Mouse (Mus musculus): Measurements from ENCODE around the gene Phldb1. TPM values are rescaled to one million over a fixed set of nuclear protein-coding genes. Genes with fewer than 3 reads are reported as not detected.

The Phldb1 gene
- total RNA-seq, 2 experiments from 2014 or later = 62.0 to 75.6 TPM

DNA sequence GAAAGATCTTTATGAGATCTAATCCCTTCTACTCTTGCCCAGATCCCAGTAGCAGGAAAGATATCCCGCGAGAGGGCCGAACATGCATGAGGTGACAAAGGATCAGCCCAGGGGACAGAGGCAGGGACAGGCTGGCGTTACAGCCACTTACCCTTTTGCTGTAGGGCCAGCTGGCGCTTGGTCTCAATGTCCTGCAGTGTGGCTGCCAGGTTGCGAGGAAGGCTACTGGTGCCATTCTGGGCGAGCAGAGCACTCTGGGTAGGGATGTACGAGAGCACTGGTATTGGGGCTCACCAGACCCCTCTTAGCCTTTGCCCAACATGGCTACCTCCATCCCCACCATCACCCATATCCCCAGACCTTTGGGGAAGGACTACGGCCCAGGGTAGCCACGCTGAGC, 35.8 kb downstream of the Phldb1 start:
- H3K4me3 ChIP-seq = no peak overlapping the region
- DNase-seq (ENCODE audit: extremely low spot score in 1 of 2, low spot score in 2 of 2) = no peak
- intact Hi-C loops (cut with DNase I) = no loop called here
- no peak for TF ChIP-seq CTCF (IDR thresholded peaks at IDR 0.05)
- no peak overlapping the region for H3K27ac ChIP-seq

DNA sequence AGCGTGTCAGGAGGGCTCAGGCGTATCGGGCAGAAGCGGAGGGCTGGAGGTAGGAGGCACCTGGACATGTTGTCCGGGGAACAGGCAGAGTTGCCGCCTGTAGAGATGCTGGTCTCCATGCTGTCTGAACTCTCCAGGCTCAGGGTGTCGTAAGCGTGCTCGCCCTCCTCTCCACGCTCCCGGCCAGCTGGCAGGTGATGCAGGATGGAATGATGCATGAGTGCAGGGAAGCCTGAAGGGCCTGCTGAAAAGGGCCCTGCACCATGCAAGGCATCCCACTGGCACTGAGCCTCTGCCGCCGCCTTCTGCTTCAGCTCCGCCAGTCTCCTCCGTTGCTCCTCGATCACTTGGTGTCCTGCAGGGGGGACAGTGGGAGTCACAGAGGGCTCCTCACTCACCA, 37.1 kb downstream of the Phldb1 start:
- no peak overlapping the region for H3K4me3 ChIP-seq
- no peak for DNase-seq (ENCODE audit: extremely low spot score in 1 of 2, low spot score in 2 of 2)
- H3K27ac ChIP-seq = no peak overlapping the region
- no peak for TF ChIP-seq CTCF (IDR thresholded peaks at IDR 0.05)
- intact Hi-C loops (cut with DNase I) = no loop called here

DNA sequence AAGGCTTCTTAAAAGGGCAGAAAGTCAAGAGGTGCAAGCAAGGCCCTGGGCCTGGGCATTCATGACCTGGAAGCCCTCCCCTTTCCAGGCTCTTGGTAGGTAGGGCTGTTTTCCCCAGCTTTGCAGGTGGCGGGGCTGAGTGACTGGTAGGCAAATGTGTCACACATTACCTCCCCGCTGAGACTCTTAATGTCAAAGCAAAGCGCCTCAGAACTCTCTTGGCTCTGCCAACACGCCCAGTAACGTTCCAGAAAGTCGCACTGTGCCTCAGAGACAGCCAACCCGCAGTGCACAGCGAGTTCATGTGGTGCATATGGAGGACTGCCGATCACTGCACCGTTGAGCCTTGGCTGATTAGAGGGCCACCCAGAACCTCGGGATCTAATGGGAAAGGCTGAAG, 41.9 kb downstream of the Phldb1 start:
- no peak for TF ChIP-seq CTCF (IDR thresholded peaks at IDR 0.05)
- DNase-seq (ENCODE audit: extremely low spot score in 1 of 2, low spot score in 2 of 2) = peak in 1 of 2 experiments; percentile 10
- intact Hi-C loops (cut with DNase I) = loop anchor here (5.0 kb wide), 1 partner anchor 39 kb away; no protein-coding TSS in a partner anchor
- no peak overlapping the region for H3K27ac ChIP-seq
- H3K4me3 ChIP-seq = no peak overlapping the region

DNA sequence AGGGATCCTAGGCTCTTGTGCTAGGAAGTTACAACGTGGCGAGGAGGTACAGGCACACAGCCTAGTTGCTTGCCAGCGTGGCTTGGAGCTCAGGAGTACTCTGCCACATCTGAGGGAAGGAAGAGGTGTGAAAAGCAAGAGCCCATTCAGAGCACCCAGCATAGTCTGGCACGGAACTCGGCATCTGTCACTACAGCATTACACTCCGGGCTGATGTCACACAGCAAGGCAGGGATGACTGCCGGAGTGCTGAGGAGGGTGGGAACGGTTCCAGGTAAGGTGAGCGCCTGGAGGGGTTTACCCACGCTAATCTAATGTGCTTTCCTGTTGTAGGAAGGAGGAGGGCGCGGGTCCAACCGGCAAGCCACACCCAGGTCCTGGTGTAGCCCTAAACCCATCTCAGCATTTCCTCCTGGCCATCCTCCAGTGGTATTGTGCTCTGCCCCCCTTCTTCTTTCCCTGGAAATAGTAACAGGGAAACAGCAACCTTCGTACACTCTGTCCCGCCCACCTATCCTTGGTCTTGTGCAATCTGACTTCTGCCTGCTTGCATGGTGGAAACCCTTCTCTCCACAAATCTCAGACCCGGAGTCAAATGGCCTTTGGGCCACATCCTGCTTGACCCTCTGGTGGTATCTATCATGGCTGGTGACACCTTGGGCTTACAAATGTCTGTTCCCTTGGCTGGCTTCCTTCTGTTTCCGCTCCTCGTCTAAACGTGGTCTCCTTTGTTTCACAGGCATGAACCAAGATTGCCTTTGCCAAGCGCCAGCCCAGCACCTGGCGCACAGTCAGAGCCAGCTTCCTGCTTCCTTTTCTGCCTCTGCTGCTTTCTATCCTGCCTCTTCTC, 43.1 kb downstream of the Phldb1 start:
- TF ChIP-seq CTCF (IDR thresholded peaks at IDR 0.05) = no peak
- no peak overlapping the region for H3K4me3 ChIP-seq
- H3K27ac ChIP-seq = 0 out of 2 replicates have a peak overlapping the region, but pooled peaks have one; percentile 9
- DNase-seq (ENCODE audit: extremely low spot score in 1 of 2, low spot score in 2 of 2) = peak; percentile 69
- intact Hi-C loops (cut with DNase I) = loop anchor here (5.0 kb wide), 1 partner anchor 40 kb away; no protein-coding TSS in a partner anchor

DNA sequence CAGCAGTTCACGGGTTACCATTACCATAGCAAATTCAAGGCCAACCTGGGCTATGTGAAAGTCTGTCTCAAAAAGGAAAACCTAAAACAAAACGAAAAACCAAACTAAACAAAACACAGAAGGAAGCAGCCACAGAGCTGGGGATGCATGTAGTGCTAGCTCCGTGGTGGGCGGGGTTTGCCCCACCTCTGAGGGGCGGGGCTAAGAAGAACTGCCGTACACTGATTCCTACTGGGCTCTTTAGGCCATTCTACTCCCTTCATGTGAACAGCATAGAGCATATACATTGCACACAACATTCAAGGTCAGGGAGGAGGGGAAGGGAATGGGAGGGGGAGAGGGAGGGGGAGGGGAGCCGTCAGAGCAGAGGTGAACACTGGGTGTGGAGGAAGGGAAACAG, 44.4 kb downstream of the Phldb1 start:
- DNase-seq (ENCODE audit: extremely low spot score in 1 of 2, low spot score in 2 of 2) = no peak
- TF ChIP-seq CTCF (IDR thresholded peaks at IDR 0.05) = no peak
- no peak overlapping the region for H3K4me3 ChIP-seq
- H3K27ac ChIP-seq = no peak overlapping the region
- intact Hi-C loops (cut with DNase I) = loop anchor here (5.0 kb wide), 1 partner anchor 42 kb away; no protein-coding TSS in a partner anchor

DNA sequence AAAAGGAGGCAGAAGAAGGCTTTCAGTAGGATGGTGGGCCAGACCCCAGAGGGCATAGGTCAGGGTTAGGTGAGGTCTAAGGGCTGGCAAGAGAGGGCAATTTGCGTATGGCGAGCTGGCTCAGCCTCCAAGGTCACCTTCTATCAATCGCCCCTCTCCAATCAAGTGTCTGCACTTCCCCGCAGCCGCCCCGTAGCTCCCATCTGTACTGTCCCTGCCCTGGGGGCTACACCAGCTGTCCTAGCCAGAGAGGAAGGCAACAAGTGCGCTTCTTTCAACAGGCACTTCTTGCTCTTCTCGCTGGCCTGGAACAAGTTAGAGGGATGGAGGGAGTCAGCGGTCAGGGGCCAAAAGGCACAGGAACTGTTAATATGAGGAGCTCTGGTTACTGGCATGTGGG, 47.0 kb downstream of the Phldb1 start:
- intact Hi-C loops (cut with DNase I) = no loop called here

DNA sequence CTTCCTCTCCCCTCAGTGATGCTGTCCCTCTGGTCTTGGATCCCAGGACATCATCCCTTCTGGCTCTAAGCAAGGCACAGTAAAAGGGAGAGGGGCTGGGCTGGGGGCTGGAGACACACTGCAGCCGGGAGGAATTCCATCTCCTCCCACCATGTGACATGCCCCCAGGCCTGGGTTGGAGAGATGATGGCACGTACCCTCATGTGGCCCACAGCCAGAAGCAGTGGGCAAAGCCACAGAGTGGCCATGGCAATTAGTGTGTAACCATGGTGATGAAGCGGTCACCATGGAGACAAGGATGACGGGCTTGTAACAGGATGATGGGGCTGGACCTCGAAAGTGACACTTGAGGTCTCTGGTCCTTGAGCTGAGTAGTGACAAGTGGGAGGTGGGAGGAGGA, 48.4 kb downstream of the Phldb1 start:
- Histone ChIP-seq H3K4me3 (no peak overlapping the region), H3K27ac (no peak overlapping the region)
- intact Hi-C loops (cut with DNase I) = no loop called here
- DNase-seq (ENCODE audit: extremely low spot score in 1 of 2, low spot score in 2 of 2) = no peak
- TF ChIP-seq CTCF (IDR thresholded peaks at IDR 0.05) = no peak

More for the DNA sequence above, 47.0 kb downstream of the Phldb1 start:
- DNase-seq (ENCODE audit: extremely low spot score in 1 of 2, low spot score in 2 of 2) = no peak
- no peak overlapping the region for H3K4me3 ChIP-seq
- TF ChIP-seq CTCF (IDR thresholded peaks at IDR 0.05) = no peak
- no peak overlapping the region for H3K27ac ChIP-seq

DNA sequence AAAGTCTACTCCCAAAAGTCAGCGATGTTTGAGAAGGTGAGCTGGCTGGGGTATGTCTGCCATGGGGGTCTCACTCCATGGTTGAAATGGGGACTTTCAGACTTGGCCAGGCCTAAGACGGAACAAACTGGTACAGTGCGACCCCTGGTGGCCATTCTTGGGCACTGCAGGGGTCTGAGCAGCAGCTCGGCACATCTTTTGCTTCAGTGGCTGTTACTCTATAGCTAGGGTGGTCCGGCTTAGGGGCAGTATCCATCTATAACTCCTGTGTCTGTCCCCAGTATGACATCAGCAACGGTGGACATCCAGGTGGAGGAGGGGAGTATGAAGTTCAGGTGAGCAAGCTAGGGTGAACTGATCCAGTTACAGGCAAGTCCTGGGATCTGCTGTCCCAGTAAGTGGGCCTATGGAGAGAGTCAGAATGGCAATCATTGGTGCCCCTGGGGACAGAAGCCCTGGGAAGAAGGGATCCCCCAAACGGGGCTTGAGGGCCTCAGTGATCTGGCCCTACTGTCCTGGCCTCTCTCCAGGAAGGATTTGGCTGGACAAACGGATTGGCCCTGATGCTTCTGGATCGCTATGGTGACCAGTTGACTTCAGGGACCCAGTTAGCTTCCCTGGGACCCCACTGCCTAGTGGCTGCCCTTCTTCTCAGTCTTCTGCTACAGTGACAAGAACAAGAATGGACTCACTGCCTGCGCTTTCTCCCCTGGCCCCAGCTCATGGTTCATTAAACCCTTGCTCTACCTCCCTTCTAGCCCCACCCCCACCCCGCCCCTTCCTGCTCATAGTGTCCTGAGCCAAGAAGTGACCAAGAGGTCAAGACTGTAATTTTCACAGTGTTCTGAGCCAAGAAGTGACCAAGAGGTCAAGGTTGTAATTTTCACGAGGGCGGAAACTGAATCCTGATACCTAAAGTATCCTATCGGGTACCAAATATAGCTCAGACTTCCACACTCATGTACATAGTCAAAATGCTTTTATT, 49.4 kb downstream of the Phldb1 start:
- DNase-seq (ENCODE audit: extremely low spot score in 1 of 2, low spot score in 2 of 2) = peak; percentile 69 to 73
- Histone ChIP-seq H3K27ac (no peak overlapping the region), H3K4me3 (no peak overlapping the region)
- TF ChIP-seq CTCF (IDR thresholded peaks at IDR 0.05) = no peak; the same call in none of the 2 replicates
- intact Hi-C loops (cut with DNase I) = loop anchor here (1.0 kb wide), 1 partner anchor 30 kb away; no protein-coding TSS in a partner anchor

DNA sequence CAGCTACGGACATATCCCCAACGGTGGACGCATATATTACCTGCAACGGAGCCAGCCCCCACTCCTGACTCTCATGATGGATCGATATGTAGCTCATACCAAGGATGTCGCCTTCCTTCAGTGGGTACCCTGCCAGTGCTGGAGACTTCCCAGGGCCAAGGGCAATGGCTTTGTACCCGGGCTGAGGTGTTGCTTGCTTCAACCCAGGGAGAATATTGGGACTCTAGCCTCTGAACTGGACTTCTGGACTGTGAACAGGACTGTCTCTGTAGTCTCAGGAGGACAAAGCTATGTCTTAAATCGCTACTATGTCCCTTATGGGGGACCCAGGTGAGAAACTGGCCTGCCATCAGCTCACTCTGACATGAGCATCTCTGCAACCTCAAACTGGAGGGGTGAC, 52.0 kb downstream of the Phldb1 start:
- no peak overlapping the region for H3K27ac ChIP-seq
- intact Hi-C loops (cut with DNase I) = loop anchor here (5.0 kb wide), 1 partner anchor 146 kb away; no protein-coding TSS in a partner anchor
- no peak overlapping the region for H3K4me3 ChIP-seq
- DNase-seq (ENCODE audit: extremely low spot score in 1 of 2, low spot score in 2 of 2) = no peak
- no peak for TF ChIP-seq CTCF (IDR thresholded peaks at IDR 0.05)

DNA sequence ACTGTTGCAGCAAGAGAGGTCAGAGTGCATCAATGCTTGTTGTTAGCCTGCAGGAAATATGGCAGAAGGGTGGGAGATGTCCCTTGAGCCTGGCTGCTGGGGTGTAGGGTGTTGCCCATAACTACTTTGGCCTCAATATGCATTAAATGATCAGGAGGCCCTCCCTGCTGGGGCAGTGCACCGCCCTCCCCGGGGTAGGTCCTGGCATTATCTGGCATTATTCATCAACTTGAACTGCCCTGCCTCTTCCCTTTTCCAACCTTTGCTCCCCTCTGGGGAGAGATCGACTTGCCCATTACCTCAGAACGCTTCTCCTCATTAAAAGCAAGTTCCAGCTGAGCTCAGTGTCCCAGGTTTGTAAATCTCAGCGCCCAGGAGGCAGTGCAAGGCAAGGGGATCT, 55.4 kb downstream of the Phldb1 start:
- intact Hi-C loops (cut with DNase I) = no loop called here
- no peak for TF ChIP-seq CTCF (IDR thresholded peaks at IDR 0.05)

DNA sequence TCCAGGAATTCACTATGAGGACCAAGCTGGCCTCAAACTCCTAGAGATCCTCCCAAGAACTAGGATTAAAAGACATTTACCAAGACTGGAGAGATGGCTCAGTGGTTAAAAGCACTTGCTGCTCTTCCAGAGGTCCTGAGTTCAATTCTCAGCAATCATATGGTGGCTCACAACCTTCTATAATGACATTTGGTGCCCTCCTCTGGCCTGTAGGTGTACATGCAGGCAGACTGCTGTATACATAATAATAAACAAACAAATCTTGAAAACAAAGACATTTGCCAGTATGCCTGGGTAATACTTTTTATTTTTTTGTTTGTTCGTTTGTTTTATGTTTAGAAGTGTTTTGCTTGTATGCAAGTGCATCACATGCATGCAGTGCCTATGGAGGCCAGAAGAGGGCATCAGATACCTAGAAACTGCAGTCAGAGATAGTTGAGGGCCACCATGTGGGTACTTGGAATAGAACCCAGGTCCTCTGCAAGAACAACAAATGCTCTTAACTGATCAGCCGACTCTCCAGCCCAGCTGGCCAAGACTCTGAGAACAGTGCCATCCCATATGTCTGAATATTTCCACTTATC, 56.6 kb downstream of the Phldb1 start:
- DNase-seq (ENCODE audit: extremely low spot score in 1 of 2, low spot score in 2 of 2) = no peak
- intact Hi-C loops (cut with DNase I) = no loop called here
- TF ChIP-seq CTCF (IDR thresholded peaks at IDR 0.05) = peak; percentile 28
- Histone ChIP-seq H3K27ac (no peak overlapping the region), H3K4me3 (no peak overlapping the region)

More for the DNA sequence above, 55.4 kb downstream of the Phldb1 start:
- H3K27ac ChIP-seq = no peak overlapping the region
- H3K4me3 ChIP-seq = no peak overlapping the region
- DNase-seq (ENCODE audit: extremely low spot score in 1 of 2, low spot score in 2 of 2) = no peak

Data from left cerebral cortex, adult 2 months (tissue).